Mouse (Mus musculus) hindbrain, embryonic 14.5 days (tissue): ENCODE results near the gene Hsd17b1. TPM values are rescaled to one million over a fixed set of nuclear protein-coding genes. Genes with fewer than 3 reads are reported as not detected.

ENCODE experiments used
- ATAC-seq: fragments of 200-750 bp; cut with Nextera tagmentation; 2 replicates; pipeline ENCODE4 v1.8.0; 2017; ENCODE audit warnings: moderate number of reproducible peaks, mild to moderate bottlenecking, moderate TSS enrichment, moderate library complexity; ENCODE audit not compliant: low FRiP score
- DNase-seq: peaks from one replicate; pipeline ENCODE4 v3.0.0-alpha.2; 2015; ENCODE audit warnings: low spot score
- H3K27ac ChIP-seq: fragments of 300-500 bp; sonication (generic); 2 replicates; pipeline ENCODE4 v1.5.1; 2014; ENCODE audit warnings: mild to moderate bottlenecking, moderate library complexity
- H3K27me3 ChIP-seq: fragments of 300-500 bp; sonication (generic); 2 replicates; pipeline ENCODE4 v1.6.1; 2014; ENCODE audit warnings: mild to moderate bottlenecking, low read length, mixed read lengths; ENCODE audit not compliant: control insufficient read depth, insufficient read depth
- H3K36me3 ChIP-seq: fragments of 300-500 bp; sonication (generic); replicated peaks from 2 replicates; pipeline ENCODE4 v1.6.1; 2014; ENCODE audit not compliant: control insufficient read depth, insufficient read depth
- H3K4me1 ChIP-seq: fragments of 300-500 bp; sonication (generic); replicated peaks from 2 replicates; pipeline ENCODE4 v1.6.1; 2014; ENCODE audit warnings: antibody characterized with exemption, low read length, mixed read lengths; ENCODE audit not compliant: control insufficient read depth, insufficient read depth
- H3K4me2 ChIP-seq: fragments of 300-500 bp; sonication (generic); replicated peaks from 2 replicates; pipeline ENCODE4 v1.6.1; 2014; ENCODE audit warnings: mild to moderate bottlenecking, moderate library complexity
- H3K4me3 ChIP-seq: fragments of 300-500 bp; sonication (generic); replicated peaks from 2 replicates; pipeline ENCODE4 v1.5.1; 2014; ENCODE audit warnings: mild to moderate bottlenecking, low read length
- H3K9ac ChIP-seq: fragments of 300-500 bp; sonication (generic); 2 replicates; pipeline ENCODE4 v1.6.1; 2014
- H3K9me3 ChIP-seq: fragments of 300-500 bp; sonication (generic); 2 replicates; pipeline ENCODE4 v1.6.1; 2016; ENCODE audit warnings: low read length; ENCODE audit not compliant: control insufficient read depth
- WGBS: fragments of 180-500 bp; shearing (Covaris S2); extraction: QIAGEN DNeasy Blood & Tissue Kit; methylation state at CpG from one replicate; pipeline ENCODE4 v1.1.7; 2014; 5-methylcytosine and 5-hydroxymethylcytosine counted together
- polyA plus RNA-seq: library from polyadenylated mRNA; unstranded; fragments of >200 nt; fragmentation: Nextera tagmentation; extraction: Ambion mirVana; gene quantifications from 2 replicates; pipeline ENCODE4 v1.2.1, GENCODE M21; 2014

Hsd17b1 gene
- polyA plus RNA-seq, 1 experiment from 2014 or later, result not detected

GRCm38 (mm10) chr11:101045826-101046225, 32.4 kb upstream of the Hsd17b1 start:
- DNase-seq (no peak), ATAC-seq (no peak)
- Histone ChIP-seq H3K36me3 (peaks cover 99% of the 10 kb centered on the region), H3K4me1 (no peaks in the 10 kb centered on the region), H3K9ac (no peak overlapping the region), H3K27me3 (no peaks in the 10 kb centered on the region), H3K4me3 (no peak overlapping the region), H3K4me2 (no peak overlapping the region), H3K9me3 (no peaks in the 10 kb centered on the region), H3K27ac (no peak overlapping the region)
- WGBS, result 95% methylated on average over 4 of the region's 4 CpGs

- Histone ChIP-seq H3K9ac (no peak overlapping the region), H3K4me1 (no peaks in the 10 kb centered on the region), H3K36me3 (peaks cover 99% of the 10 kb centered on the region), H3K27me3 (no peaks in the 10 kb centered on the region), H3K9me3 (no peaks in the 10 kb centered on the region), H3K4me2 (no peak overlapping the region), H3K4me3 (no peak overlapping the region), H3K27ac (no peak overlapping the region)
- DNase-seq, result no peak
- 71% methylated on average over 9 of the region's 9 CpGs for WGBS
- ATAC-seq, result no peak
Observed at GRCm38 (mm10) chr11:101046440-101046839, 31.8 kb upstream of the Hsd17b1 start.

GRCm38 (mm10) chr11:101047502-101047901, 30.7 kb upstream of the Hsd17b1 start:
- Histone ChIP-seq H3K4me1 (no peaks in the 10 kb centered on the region), H3K36me3 (peaks cover 99% of the 10 kb centered on the region), H3K4me2 (no peak overlapping the region), H3K9me3 (no peaks in the 10 kb centered on the region), H3K4me3 (no peak overlapping the region), H3K27ac (no peak overlapping the region), H3K27me3 (no peaks in the 10 kb centered on the region), H3K9ac (no peak overlapping the region)
- no peak for ATAC-seq
- DNase-seq, result no peak
- 86% methylated on average over 3 of the region's 3 CpGs for WGBS

- Histone ChIP-seq H3K27me3 (no peaks in the 10 kb centered on the region), H3K9me3 (no peaks in the 10 kb centered on the region), H3K9ac (no peak overlapping the region), H3K4me3 (no peak overlapping the region), H3K4me1 (no peaks in the 10 kb centered on the region), H3K36me3 (peaks cover 98% of the 10 kb centered on the region), H3K27ac (no peak overlapping the region), H3K4me2 (no peak overlapping the region)
- WGBS, result 83% methylated on average over 9 of the region's 9 CpGs
- ATAC-seq (no peak), DNase-seq (no peak)
Observed at GRCm38 (mm10) chr11:101050359-101050758, 27.9 kb upstream of the Hsd17b1 start.

- H3K9ac ChIP-seq, result no peak overlapping the region
- DNase-seq, result no peak
- no peak overlapping the region for H3K4me3 ChIP-seq
- no peak overlapping the region for H3K27ac ChIP-seq
- H3K4me1 ChIP-seq, result no peaks in the 10 kb centered on the region
- ATAC-seq, result no peak
- no peaks in the 10 kb centered on the region for H3K9me3 ChIP-seq
- H3K27me3 ChIP-seq, result no peaks in the 10 kb centered on the region
- 86% methylated on average over 6 of the region's 6 CpGs for WGBS
- H3K4me2 ChIP-seq, result no peak overlapping the region
- H3K36me3 ChIP-seq, result peaks cover 98% of the 10 kb centered on the region
Observed at GRCm38 (mm10) chr11:101051051-101051493, 27.1 kb upstream of the Hsd17b1 start.

- WGBS, result 82% methylated on average over 8 of the region's 8 CpGs
- Histone ChIP-seq H3K36me3 (peaks cover 98% of the 10 kb centered on the region), H3K9ac (no peak overlapping the region), H3K27me3 (no peaks in the 10 kb centered on the region), H3K4me1 (no peaks in the 10 kb centered on the region), H3K9me3 (no peaks in the 10 kb centered on the region), H3K27ac (no peak overlapping the region), H3K4me3 (no peak overlapping the region), H3K4me2 (no peak overlapping the region)
- no peak for DNase-seq
- no peak for ATAC-seq
Observed at GRCm38 (mm10) chr11:101051617-101052016, 26.6 kb upstream of the Hsd17b1 start.

GRCm38 (mm10) chr11:101052751-101053473, 25.3 kb upstream of the Hsd17b1 start:
- no peak for ATAC-seq

GRCm38 (mm10) chr11:101053974-101054373, 24.2 kb upstream of the Hsd17b1 start:
- H3K36me3 ChIP-seq, result peaks cover 95% of the 10 kb centered on the region
- no peak overlapping the region for H3K27ac ChIP-seq
- no peaks in the 10 kb centered on the region for H3K4me1 ChIP-seq
- no peaks in the 10 kb centered on the region for H3K27me3 ChIP-seq
- no peaks in the 10 kb centered on the region for H3K9me3 ChIP-seq
- no peak overlapping the region for H3K4me3 ChIP-seq
- 100% methylated on average over 1 of the region's 1 CpGs for WGBS
- no peak overlapping the region for H3K9ac ChIP-seq
- DNase-seq (no peak), ATAC-seq (no peak)
- no peak overlapping the region for H3K4me2 ChIP-seq

More at GRCm38 (mm10) chr11:101052751-101053473, 25.3 kb upstream of the Hsd17b1 start:
- no peak for DNase-seq
- Histone ChIP-seq H3K4me3 (no peak overlapping the region), H3K27me3 (no peaks in the 10 kb centered on the region), H3K4me1 (no peaks in the 10 kb centered on the region), H3K36me3 (peaks cover 95% of the 10 kb centered on the region), H3K4me2 (no peak overlapping the region), H3K9ac (no peak overlapping the region), H3K27ac (no peak overlapping the region), H3K9me3 (no peaks in the 10 kb centered on the region)
- 91% methylated on average over 10 of the region's 10 CpGs for WGBS

- Histone ChIP-seq H3K9me3 (no peaks in the 10 kb centered on the region), H3K4me1 (no peaks in the 10 kb centered on the region), H3K4me2 (no peak overlapping the region), H3K27ac (no peak overlapping the region), H3K27me3 (no peaks in the 10 kb centered on the region), H3K9ac (no peak overlapping the region), H3K4me3 (no peak overlapping the region), H3K36me3 (peaks cover 93% of the 10 kb centered on the region)
- no peak for ATAC-seq
- 86% methylated on average over 14 of the region's 14 CpGs for WGBS
- no peak for DNase-seq
Observed at GRCm38 (mm10) chr11:101055418-101055817, 22.8 kb upstream of the Hsd17b1 start.
